Mouse (Mus musculus) urinary bladder, postnatal 14 days (tissue): ENCODE measurements around the gene Cdhr2.

Experiments
- DNase-seq: peaks from one replicate; pipeline ENCODE4 v3.0.0; 2021; ENCODE audit warnings: low spot score

Gene Cdhr2

GRCm38 (mm10) chr13:54701243-54701642 is at the start of gene Cdhr2:
Gene Cdhr2, plus strand, starts transcription at chr13:54701461.
- no peak for DNase-seq

DNA sequence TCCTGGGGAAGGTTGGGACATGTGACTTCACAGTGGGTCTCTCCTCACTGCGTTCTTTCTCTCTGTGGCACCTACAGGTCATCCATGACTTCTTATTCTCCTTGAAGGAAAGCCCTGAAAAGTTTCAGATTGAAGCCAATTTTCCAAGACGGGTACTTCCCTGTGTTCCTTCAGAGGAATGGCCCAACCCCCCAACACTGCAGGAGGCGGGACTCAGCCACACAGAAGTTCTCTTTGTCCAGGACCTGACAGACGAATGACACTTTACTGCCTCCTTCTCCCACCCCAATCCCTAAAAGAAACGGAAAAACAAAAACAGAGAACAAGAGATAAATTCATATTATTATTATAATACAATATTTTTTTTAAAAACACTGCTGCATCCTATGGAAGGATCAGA is 40.4 kb upstream of the Cdhr2 start:
- no peak for DNase-seq

DNA sequence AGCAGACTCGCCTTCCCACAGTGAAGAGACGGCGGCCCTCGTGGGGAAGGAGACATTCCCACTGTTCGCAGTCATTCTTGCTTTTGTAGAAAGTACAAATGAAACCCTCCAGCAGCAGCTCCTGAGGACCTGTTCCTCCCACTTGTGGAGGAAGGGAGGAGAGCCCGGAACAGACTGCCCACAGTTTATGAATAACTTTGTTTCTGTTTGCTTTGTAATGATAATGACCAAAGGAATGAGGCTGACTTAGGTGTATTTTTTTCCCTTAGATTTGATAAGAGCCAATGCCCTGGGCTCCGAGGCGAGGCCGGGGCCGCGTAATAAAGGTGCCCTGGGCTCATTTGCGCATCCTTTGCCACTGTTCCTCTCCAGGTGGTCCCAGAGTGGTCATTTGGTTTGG is 39.9 kb upstream of the Cdhr2 start:
- peak; percentile 40 for DNase-seq

DNA sequence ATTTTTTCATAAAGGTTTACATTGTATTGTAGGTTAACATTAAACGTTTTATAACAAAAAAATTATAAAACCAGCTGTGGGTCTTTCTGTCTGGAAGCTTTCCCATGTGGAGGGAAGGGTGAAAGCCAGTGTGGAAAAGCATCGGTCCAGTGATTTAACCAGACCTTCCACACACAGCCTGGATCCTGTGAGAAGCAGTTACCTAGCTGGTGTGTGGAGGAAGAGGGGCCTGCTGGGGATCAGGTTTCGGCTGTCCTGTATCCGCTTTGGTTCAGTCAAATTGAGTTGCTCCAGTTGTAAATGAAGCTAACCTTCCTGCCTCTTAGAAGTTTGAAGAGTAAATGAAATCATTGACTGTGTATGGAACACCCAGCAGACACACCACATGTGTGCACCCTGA is 37.3 kb upstream of the Cdhr2 start:
- DNase-seq = no peak

DNA sequence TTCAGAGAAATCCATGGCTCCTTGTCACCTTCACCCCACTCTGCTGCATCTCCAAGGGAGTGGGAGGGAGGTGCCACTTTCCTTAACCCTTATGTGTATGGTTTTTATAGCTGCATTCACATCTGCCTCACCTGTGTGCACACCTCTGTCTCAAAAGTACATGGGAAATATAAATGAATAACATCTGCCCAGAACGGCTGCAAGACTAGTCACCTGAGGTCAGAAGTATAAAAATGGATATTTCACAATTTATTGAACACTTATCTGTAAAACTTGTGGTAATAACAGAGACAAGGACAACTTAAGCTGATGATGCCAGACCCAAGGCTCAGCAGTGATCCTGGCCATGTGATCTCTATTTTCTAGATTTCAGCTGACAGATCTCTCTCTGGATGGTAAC is 36.8 kb upstream of the Cdhr2 start:
- DNase-seq = no peak

- no peak for DNase-seq
Measured at GRCm38 (mm10) chr13:54665062-54665461, 36.2 kb upstream of the Cdhr2 start.

DNA sequence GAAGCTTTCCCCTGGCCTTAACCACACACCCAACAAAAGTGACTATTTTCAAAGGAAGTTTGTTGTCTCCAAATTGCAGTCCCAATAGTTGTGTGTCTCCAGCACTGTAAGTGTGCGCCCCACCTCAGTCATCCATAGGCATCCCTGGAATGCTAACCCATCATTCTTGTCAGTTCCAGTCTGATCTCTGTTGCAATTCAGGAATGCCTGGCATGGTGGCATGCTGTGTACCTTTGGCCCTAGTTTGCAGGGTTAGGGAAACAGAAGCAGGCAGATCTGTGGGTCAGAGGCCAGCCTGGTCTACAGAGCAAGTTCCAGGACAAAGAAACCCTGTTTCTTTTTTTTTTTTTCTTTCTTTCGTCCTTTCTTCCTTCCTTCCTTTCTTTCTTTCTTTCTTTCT is 30.8 kb upstream of the Cdhr2 start:
- DNase-seq = no peak

GRCm38 (mm10) chr13:54675895-54676590 is 25.2 kb upstream of the Cdhr2 start:
- DNase-seq = peak; percentile 66

GRCm38 (mm10) chr13:54678263-54678662 is 23.0 kb upstream of the Cdhr2 start:
- DNase-seq = no peak

DNA sequence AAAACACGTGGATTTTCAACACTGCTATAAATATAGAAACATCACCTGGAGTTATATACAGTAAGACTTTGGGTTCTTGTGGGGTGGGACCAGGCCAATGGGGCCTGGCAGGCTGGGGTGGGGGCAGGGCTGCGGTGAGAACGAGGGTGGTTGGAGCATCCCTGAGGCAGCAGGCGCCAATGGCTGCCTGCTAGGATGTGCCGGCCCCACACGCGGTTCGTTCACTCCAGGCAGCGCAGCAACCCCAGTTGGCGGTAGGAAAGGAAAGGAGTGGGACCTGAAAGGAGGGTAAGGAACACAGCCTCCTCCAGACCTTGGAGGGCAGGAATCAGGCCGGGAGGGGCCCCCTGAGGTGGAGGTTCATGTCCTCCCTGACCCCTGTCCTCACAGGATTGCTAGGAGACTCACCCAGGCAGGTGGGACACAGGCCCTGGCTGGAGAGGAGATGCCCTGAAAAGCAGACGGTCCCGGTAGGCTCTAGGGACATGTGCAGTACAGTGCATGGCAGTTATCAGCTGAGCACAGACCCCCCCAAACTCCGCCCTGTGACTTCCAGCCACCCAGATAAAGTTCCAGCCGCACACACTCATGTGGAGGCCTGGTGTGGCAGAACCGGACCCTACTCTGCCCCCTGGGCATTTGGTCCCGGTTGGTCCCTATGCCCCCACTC is 20.9 kb upstream of the Cdhr2 start:
- DNase-seq = no peak

- no peak for DNase-seq
Measured at GRCm38 (mm10) chr13:54681291-54681690, 20.0 kb upstream of the Cdhr2 start.

DNA sequence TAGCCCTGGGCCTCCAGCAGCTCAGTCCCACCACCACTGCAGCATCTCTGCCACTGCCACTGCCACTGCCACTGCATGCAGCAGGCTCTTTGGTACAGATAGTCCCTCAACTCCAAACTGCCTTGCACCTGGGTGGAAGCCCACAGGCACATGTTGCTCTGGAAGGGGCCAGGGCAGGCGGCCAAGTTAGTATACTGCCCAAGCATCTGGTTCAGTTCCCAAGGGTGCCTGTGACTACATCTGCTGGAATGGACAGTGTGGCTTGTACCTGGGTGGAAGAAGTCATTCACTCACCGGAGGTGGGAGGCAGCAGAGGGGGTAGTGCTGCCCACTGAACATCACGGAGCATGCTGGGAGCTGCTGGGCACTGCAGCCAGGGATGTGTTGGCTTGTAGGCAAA is 18.0 kb upstream of the Cdhr2 start:
- DNase-seq = no peak

DNA sequence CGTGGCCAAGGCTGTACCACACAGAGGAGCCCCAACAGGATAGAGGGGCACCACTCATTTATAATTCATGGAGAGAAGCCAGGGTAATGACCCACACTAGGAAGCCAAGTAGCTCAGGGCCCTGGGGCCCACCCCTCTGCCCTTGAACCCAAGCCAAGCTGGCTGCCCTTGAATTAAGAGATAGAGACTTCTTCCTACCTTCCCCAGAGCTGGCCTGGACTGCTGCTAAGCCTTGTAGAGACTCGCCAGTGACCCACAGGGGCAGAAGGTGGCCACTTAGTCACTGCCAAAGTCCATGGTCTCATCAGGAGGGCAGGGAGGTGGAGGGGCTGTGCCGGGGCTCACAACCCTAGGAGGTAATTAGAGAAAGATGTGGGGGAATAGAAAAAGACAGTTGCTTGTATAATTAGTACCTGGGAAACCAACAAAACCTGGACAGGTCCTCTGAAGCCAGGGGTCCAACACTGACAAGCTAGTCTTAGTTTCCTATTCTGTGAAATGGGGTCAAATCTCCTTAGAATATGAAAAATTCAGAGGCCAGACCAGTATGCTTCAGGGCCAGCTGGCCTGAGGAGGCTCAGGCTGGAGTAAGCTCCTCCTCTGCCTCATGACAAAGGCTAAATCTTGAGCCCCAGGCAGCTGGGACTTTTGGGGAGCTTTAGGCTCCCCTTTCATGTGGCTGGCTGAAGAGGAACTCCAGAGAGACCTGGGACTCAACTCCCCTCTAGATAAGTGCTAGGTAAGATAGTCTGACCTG is 16.9 kb upstream of the Cdhr2 start:
- DNase-seq = no peak

DNA sequence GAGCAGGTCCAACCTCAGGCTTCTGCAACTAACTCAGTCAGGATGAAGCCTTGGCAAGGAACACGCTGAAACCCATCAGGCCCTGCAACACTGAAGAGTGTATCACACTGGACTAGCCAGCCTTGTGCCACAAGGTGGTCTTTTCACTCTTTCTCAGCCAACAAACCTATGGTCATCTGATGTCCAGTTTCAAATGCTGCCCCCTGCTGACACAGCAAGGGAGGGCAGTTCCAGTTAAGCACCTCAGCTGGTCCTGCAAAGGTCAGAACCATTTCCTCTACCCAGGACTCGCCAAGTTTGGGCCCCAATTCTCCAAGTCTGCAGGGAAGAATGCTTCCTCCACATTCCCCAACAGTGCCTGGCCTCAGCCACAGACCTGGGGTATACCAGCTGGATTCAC is 16.1 kb upstream of the Cdhr2 start:
- DNase-seq = peak; percentile 65

GRCm38 (mm10) chr13:54686139-54687053 is 14.9 kb upstream of the Cdhr2 start:
- no peak for DNase-seq

GRCm38 (mm10) chr13:54687096-54687495 is 14.2 kb upstream of the Cdhr2 start:
- DNase-seq = peak; percentile 80

DNA sequence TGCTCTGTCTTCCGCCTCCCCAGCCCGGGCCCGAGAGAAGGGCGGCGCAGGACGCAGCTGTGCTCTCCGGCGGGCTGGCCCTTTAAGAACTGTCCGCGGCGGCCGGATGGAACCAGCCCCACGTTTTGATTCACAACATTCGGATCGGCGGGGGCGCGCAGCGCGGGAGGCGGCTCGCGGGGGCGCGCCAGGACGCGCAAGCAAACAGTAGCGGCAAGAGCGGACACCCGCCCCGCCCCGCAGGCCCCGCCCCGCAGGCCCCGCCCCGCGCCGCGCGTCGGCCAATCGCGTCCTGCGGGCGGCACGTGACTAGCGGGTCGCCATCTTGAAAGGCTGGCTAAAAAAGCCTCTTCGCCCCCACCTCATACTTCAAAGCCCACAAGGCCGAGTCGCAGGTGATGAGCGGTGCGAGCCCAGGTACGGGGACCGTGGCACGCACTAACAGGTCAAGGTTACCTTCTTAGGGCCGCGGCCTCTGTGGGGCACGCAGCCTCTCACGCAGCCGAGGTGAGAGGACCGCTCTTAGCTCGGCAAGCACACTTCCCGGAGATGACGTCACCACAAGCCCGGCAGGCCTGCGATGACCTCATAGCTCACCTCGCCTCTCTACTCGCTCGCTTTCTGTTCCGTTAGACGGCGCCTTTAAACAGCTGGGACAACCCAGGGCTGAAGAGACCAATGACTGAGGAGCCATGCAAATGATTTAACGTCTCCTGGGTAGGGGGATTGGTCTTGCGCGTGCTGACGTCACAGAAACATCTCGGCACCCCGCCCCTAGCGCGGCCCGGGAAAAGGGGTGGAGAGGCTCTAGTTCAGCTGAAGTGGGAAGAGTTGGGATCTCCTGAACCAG is 13.5 kb upstream of the Cdhr2 start:
- peak; percentile 97 for DNase-seq

DNA sequence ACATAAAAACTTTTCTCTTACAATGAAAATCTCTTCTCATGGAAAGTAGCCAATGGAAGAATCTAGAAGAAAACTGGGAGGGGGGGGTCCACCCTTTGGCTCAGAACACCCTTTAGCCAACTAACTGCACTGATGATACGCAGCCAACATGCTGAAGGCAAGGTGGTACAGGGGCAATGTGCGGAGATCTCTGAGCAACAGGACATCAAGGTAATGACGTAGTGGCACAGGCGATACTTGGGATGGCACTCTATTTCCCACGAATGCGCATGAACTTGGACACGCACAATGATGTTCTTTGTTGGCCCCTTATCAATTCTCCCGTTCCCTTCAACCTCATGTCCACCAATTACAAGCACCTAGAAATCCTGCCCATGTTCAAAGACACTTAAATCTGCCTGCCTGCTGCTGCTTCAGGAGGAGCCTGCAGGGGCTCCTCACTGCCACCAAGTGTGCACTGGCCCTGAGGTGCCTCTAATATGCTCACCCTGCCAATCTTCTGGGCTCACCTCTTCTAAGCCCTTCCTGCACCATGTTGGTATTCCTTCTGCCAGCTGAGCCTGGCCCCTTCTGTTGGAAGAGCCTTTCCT is 11.0 kb upstream of the Cdhr2 start:
- DNase-seq = no peak

DNA sequence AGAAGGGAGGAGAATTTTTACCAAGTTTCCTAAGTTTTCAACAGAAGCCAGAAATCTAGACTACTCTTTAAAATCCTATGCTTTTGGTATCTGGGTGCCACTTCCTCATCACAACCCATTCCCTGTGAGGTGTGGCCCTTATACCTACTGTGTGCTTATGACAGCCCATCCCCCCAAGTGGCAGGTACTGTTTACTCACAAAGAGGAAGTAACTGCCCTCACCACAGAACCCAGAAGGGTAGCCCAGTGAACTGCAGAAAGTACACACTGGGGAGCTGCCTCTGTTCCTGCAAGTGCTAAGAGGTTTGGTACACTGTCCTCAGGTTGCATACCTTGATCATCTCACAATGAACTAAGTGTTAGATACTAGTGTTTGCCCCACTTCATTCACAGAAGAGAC is 9.5 kb upstream of the Cdhr2 start:
- DNase-seq = peak; percentile 31

DNA sequence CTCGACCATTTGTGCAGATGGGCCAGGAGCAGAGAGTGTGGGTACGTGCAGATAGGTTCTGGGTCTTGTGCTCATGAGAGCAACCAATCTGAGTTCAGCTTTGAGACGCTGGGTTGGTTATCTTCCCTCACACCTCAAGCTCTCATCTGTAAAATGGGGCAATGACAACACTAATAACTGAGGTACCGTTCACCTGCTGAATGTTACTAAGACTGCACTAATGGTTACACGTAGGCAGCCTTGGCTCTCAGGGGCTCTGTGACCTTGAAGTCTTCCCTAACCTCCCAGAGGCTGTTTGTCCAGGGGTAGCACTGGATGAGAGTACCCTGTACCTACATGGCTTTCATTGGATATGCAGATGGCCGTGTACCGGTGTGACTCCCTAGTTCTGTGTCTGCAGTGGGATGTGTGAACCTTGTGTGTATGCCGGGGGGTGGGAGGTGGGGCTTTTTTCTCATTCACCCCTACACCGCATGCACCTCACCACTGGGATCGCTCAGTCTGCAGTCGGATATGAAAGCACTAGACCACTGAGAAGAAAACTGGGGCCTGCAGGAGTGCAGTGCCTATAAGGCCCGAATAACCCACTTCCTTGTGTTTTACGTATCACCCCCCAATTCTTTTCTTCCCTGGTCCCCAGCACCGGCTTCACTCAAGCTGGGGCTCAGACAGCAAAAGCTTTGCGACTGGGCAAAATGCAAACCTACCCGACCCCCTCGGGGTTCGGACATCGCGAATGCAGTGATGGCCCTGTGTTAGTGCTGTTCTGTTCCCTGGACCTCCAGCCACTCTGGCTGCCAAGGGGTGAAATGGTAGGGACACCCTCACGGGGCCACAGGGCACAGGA is 8.3 kb upstream of the Cdhr2 start:
- DNase-seq = no peak
